Mouse (Mus musculus) E14TG2a.4 (cell line): ENCODE measurements around the gene Alcam.

Experiments used
- CTCF ChIP-seq: conservative IDR thresholded peaks from 2 replicates; pipeline ENCODE4 v1.5.1; 2014; ENCODE audit warnings: low read length
- NANOG ChIP-seq: IDR thresholded peaks from 2 replicates; pipeline ENCODE4 v1.6.1; 2014; ENCODE audit warnings: borderline replicate concordance, low read length, mixed read lengths
- POU5F1 ChIP-seq: IDR thresholded peaks from 2 replicates; pipeline ENCODE4 v1.6.1; 2014; ENCODE audit warnings: low read length, borderline replicate concordance

- TF ChIP-seq CTCF = no peak
- TF ChIP-seq NANOG = no peak
- TF ChIP-seq POU5F1 = no peak
Measured at GRCm38 (mm10) chr16:52453971-52454514, at the start of gene Alcam.
